Mouse (Mus musculus) hindbrain, embryonic 15.5 days (tissue): ENCODE data around the gene Atpaf1. TPM values are rescaled to one million over a fixed set of nuclear protein-coding genes. Genes with fewer than 3 reads are reported as not detected.

Source experiments
- ATAC-seq: fragments of 200-750 bp; cut with Nextera tagmentation; 2 replicates; pipeline ENCODE4 v1.8.0; 2017; ENCODE audit warnings: low read depth, moderate number of reproducible peaks, moderate TSS enrichment; ENCODE audit not compliant: low FRiP score
- H3K27ac ChIP-seq: fragments of 300-500 bp; sonication (generic); replicated peaks from 2 replicates; pipeline ENCODE4 v1.5.1; 2015; ENCODE audit warnings: mild to moderate bottlenecking, inconsistent platforms
- H3K27me3 ChIP-seq: fragments of 300-500 bp; sonication (generic); 2 replicates; pipeline ENCODE4 v1.6.1; 2015; ENCODE audit warnings: control low read depth, inconsistent platforms
- H3K36me3 ChIP-seq: fragments of 300-500 bp; sonication (generic); 2 replicates; pipeline ENCODE4 v1.6.1; 2015; ENCODE audit warnings: control low read depth, inconsistent platforms
- H3K4me1 ChIP-seq: fragments of 300-500 bp; sonication (generic); replicated peaks from 2 replicates; pipeline ENCODE4 v1.6.1; 2015; ENCODE audit warnings: control low read depth, inconsistent platforms
- H3K4me2 ChIP-seq: fragments of 300-500 bp; sonication (generic); 2 replicates; pipeline ENCODE4 v1.6.1; 2015; ENCODE audit warnings: moderate library complexity, mild to moderate bottlenecking, inconsistent platforms
- H3K4me3 ChIP-seq: fragments of 300-500 bp; sonication (generic); 2 replicates; pipeline ENCODE4 v1.5.1; 2015; ENCODE audit warnings: mild to moderate bottlenecking, inconsistent platforms
- H3K9ac ChIP-seq: fragments of 300-500 bp; sonication (generic); 2 replicates; pipeline ENCODE4 v1.6.1; 2015; ENCODE audit warnings: inconsistent platforms
- H3K9me3 ChIP-seq: fragments of 300-500 bp; sonication (generic); 2 replicates; pipeline ENCODE4 v1.6.1; 2016; ENCODE audit warnings: control low read depth, inconsistent platforms
- WGBS: fragments of 180-500 bp; shearing (Covaris S2); methylation state at CpG from one replicate; pipeline ENCODE4 v1.1.7; 2015; 5-methylcytosine and 5-hydroxymethylcytosine counted together
- polyA plus RNA-seq: library from polyadenylated mRNA; unstranded; fragments of >200 nt; fragmentation: Nextera tagmentation; extraction: Ambion mirVana; gene quantifications from 2 replicates; pipeline ENCODE4 v1.2.1, GENCODE M21; 2015

The Atpaf1 gene
- polyA plus RNA-seq, 1 experiment from 2014 or later = 39.9 TPM

GRCm38 (mm10) chr4:115767647-115768467 lies 16.8 kb upstream of the Atpaf1 start:
- 25% methylated on average over 11 of the region's 11 CpGs for WGBS
- Histone ChIP-seq H3K36me3 (peaks cover 41% of the 10 kb centered on the region), H3K27ac (no peak overlapping the region)

GRCm38 (mm10) chr4:115775056-115775455 lies 9.6 kb upstream of the Atpaf1 start:
- WGBS = 95% methylated on average over 6 of the region's 6 CpGs
- H3K4me3 ChIP-seq = no peak overlapping the region
- H3K9me3 ChIP-seq = no peaks in the 10 kb centered on the region
- no peak for ATAC-seq
- no peaks in the 10 kb centered on the region for H3K27me3 ChIP-seq
- no peaks in the 10 kb centered on the region for H3K4me1 ChIP-seq
- no peak overlapping the region for H3K4me2 ChIP-seq
- no peak overlapping the region for H3K27ac ChIP-seq
- no peak overlapping the region for H3K9ac ChIP-seq
- H3K36me3 ChIP-seq = peaks cover 27% of the 10 kb centered on the region

More at GRCm38 (mm10) chr4:115767647-115768467, 16.8 kb upstream of the Atpaf1 start:
- H3K9ac ChIP-seq = no peak overlapping the region
- no peaks in the 10 kb centered on the region for H3K9me3 ChIP-seq
- no peaks in the 10 kb centered on the region for H3K27me3 ChIP-seq
- no peak overlapping the region for H3K4me2 ChIP-seq
- no peaks in the 10 kb centered on the region for H3K4me1 ChIP-seq
- H3K4me3 ChIP-seq = no peak overlapping the region
- ATAC-seq = no peak

- Histone ChIP-seq H3K4me2 (no peak overlapping the region), H3K4me1 (no peaks in the 10 kb centered on the region), H3K9ac (no peak overlapping the region), H3K4me3 (no peak overlapping the region), H3K36me3 (peaks cover 16% of the 10 kb centered on the region), H3K9me3 (no peaks in the 10 kb centered on the region), H3K27me3 (no peaks in the 10 kb centered on the region), H3K27ac (no peak overlapping the region)
- no peak for ATAC-seq
- 97% methylated on average over 2 of the region's 2 CpGs for WGBS
Measured at GRCm38 (mm10) chr4:115777627-115778026, 7.0 kb upstream of the Atpaf1 start.

- no peaks in the 10 kb centered on the region for H3K27me3 ChIP-seq
- peaks cover 8% of the 10 kb centered on the region for H3K4me1 ChIP-seq
- H3K4me3 ChIP-seq = no peak overlapping the region
- H3K36me3 ChIP-seq = peaks cover 5% of the 10 kb centered on the region; the same call in 1 of the 2 replicates
- ATAC-seq = no peak
- 49% methylated on average over 6 of the region's 6 CpGs for whole genome bisulfite sequencing
- H3K27ac ChIP-seq = no peak overlapping the region
- no peak overlapping the region for H3K4me2 ChIP-seq
- H3K9ac ChIP-seq = no peak overlapping the region
- no peaks in the 10 kb centered on the region for H3K9me3 ChIP-seq
Measured at GRCm38 (mm10) chr4:115780269-115780668, 4.3 kb upstream of the Atpaf1 start.

GRCm38 (mm10) chr4:115780918-115781317 lies 3.7 kb upstream of the Atpaf1 start, which contains the start of gene Tex38:
TSS of gene Tex38 (minus strand) at chr4:115781018.
- 91% methylated on average over 3 of the region's 3 CpGs for WGBS
- Histone ChIP-seq H3K4me3 (no peak within 1 kb of the TSS), H3K36me3 (0 out of 2 replicates have a peak, but pooled peaks cover 5% of the 10 kb centered on the region), H3K27me3 (no peaks in the 10 kb centered on the region), H3K4me1 (peaks cover 14% of the 10 kb centered on the region), H3K27ac (no peak within 1 kb of the TSS), H3K4me2 (no peak within 1 kb of the TSS), H3K9ac (no peak within 1 kb of the TSS), H3K9me3 (no peaks in the 10 kb centered on the region)
- ATAC-seq = no peak

GRCm38 (mm10) chr4:115782026-115782805 lies 2.4 kb upstream of the Atpaf1 start:
- no peak for ATAC-seq
- H3K36me3 ChIP-seq = 0 out of 2 replicates have a peak, but pooled peaks cover 5% of the 10 kb centered on the region
- H3K27me3 ChIP-seq = no peaks in the 10 kb centered on the region
- H3K4me1 ChIP-seq = peaks cover 18% of the 10 kb centered on the region
- no peaks in the 10 kb centered on the region for H3K9me3 ChIP-seq
- 92% methylated on average over 5 of the region's 5 CpGs for WGBS
- H3K27ac ChIP-seq = no peak overlapping the region
- no peak overlapping the region for H3K4me3 ChIP-seq
- H3K9ac ChIP-seq = no peak overlapping the region
- no peak overlapping the region for H3K4me2 ChIP-seq

- 0 out of 2 replicates have a peak, but pooled peaks have one; percentile 7 for ATAC-seq
Measured at GRCm38 (mm10) chr4:115785511-115786034, 961 bp downstream of the Atpaf1 start.

GRCm38 (mm10) chr4:115790864-115791263 lies 6.3 kb downstream of the Atpaf1 start:
- no peak overlapping the region for H3K27ac ChIP-seq
- peaks cover 4% of the 10 kb centered on the region for H3K4me1 ChIP-seq
- H3K4me2 ChIP-seq = no peak overlapping the region
- 73% methylated on average over 3 of the region's 3 CpGs for WGBS
- H3K4me3 ChIP-seq = no peak overlapping the region
- H3K36me3 ChIP-seq = peaks cover 32% of the 10 kb centered on the region
- no peak for ATAC-seq
- no peaks in the 10 kb centered on the region for H3K9me3 ChIP-seq
- no peak overlapping the region for H3K9ac ChIP-seq
- H3K27me3 ChIP-seq = no peaks in the 10 kb centered on the region

More at GRCm38 (mm10) chr4:115785511-115786034, 961 bp downstream of the Atpaf1 start:
- Histone ChIP-seq H3K27me3 (no peaks in the 10 kb centered on the region), H3K4me1 (peaks cover 18% of the 10 kb centered on the region), H3K27ac (peak overlapping the region; percentile 75; the same call in 1 of the 2 replicates), H3K36me3 (peaks cover 6% of the 10 kb centered on the region; the same call in 1 of the 2 replicates), H3K4me2 (peak overlapping the region; percentile 85), H3K9ac (peak overlapping the region; percentile 85), H3K4me3 (peak overlapping the region; percentile 74), H3K9me3 (no peaks in the 10 kb centered on the region)
- 61% methylated on average over 7 of the region's 7 CpGs for WGBS

- Histone ChIP-seq H3K4me1 (no peaks in the 10 kb centered on the region), H3K9ac (no peak overlapping the region), H3K27me3 (no peaks in the 10 kb centered on the region), H3K4me2 (no peak overlapping the region), H3K4me3 (no peak overlapping the region), H3K9me3 (no peaks in the 10 kb centered on the region), H3K36me3 (peaks cover 53% of the 10 kb centered on the region), H3K27ac (no peak overlapping the region)
- no peak for ATAC-seq
- WGBS = 93% methylated on average over 3 of the region's 3 CpGs
Measured at GRCm38 (mm10) chr4:115795360-115795759, 10.7 kb downstream of the Atpaf1 start.

- H3K4me1 ChIP-seq = no peaks in the 10 kb centered on the region
- no peak overlapping the region for H3K27ac ChIP-seq
- H3K4me3 ChIP-seq = no peak overlapping the region
- no peak overlapping the region for H3K4me2 ChIP-seq
- no peak overlapping the region for H3K9ac ChIP-seq
- 66% methylated on average over 3 of the region's 3 CpGs for WGBS
- peaks cover 50% of the 10 kb centered on the region for H3K36me3 ChIP-seq
- H3K27me3 ChIP-seq = no peaks in the 10 kb centered on the region
- H3K9me3 ChIP-seq = no peaks in the 10 kb centered on the region
- no peak for ATAC-seq
Measured at GRCm38 (mm10) chr4:115799981-115800380, 15.4 kb downstream of the Atpaf1 start.

GRCm38 (mm10) chr4:115812326-115812725 lies 27.7 kb downstream of the Atpaf1 start:
- H3K27me3 ChIP-seq = no peaks in the 10 kb centered on the region
- no peaks in the 10 kb centered on the region for H3K4me1 ChIP-seq
- no peaks in the 10 kb centered on the region for H3K9me3 ChIP-seq
- no peak for ATAC-seq
- H3K36me3 ChIP-seq = peaks cover 31% of the 10 kb centered on the region
- no peak overlapping the region for H3K9ac ChIP-seq
- H3K27ac ChIP-seq = no peak overlapping the region
- no peak overlapping the region for H3K4me2 ChIP-seq
- no peak overlapping the region for H3K4me3 ChIP-seq
- WGBS = 84% methylated on average over 4 of the region's 4 CpGs

- Histone ChIP-seq H3K9ac (no peak overlapping the region), H3K36me3 (peaks cover 31% of the 10 kb centered on the region), H3K4me2 (no peak overlapping the region), H3K4me1 (no peaks in the 10 kb centered on the region), H3K9me3 (no peaks in the 10 kb centered on the region), H3K27ac (no peak overlapping the region), H3K4me3 (no peak overlapping the region), H3K27me3 (no peaks in the 10 kb centered on the region)
- 91% methylated on average over 5 of the region's 5 CpGs for WGBS
- ATAC-seq = no peak
Measured at GRCm38 (mm10) chr4:115815606-115816005, 31.0 kb downstream of the Atpaf1 start.
